Mouse (Mus musculus): ENCODE data around the gene 1700067K01Rik. TPM values are rescaled to one million over a fixed set of nuclear protein-coding genes. Genes with fewer than 3 reads are reported as not detected.
A peak's percentile ranks its signal among the peaks of the same experiment; 100 is the strongest.

The 1700067K01Rik gene
- polyA plus RNA-seq, 1 experiment: 0.29 TPM

DNA sequence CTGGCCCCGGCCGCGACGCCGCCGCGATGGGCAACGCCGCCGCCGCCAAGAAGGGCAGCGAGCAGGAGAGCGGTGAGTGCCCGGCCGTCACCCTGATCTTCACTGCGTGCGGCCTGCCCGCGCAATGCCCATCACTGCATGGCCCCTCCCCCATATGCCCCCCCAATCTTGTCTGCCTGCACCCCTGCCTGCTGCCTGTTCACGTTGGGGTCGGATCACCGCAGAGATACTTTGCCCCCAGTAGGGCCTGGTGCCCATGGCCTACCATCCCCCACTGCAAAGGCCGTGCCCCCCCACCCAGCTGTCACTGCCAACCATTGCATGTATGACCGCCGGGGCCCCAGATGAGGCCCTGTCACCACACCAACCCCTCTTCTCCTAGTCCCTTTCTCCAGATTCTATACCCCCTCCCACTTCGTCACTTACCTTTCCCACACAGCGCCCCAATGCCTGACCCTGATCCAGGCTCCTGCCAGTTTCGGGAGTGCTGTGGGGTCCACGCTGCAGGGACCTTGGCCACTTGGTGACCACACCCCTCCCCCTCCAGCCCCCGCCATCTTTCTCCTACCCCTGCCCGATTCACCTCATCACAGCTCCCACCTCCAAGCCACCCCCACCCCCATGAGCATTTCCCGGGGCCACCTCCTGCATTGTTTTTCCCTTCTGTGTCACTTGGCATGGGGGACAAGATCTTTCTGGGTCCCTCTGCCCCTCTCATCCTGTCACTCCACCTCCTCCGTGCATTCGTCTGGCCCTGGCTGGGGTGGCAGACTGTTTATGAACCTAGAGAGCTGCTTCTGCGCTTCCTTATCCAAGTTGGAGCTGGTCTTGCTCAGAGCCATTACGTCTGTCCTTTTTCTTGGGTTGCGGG is 27.9 kb upstream of the 1700067K01Rik start:
- TF ChIP-seq TCF3 (IDR thresholded peaks at IDR 0.05; ENCODE audit: insufficient read length, low read depth) (peak; percentile 18), MYOD1 (IDR thresholded peaks at IDR 0.05; ENCODE audit: control insufficient read depth in 1 of 3, insufficient read length in 2 of 3, low read depth in 2 of 3) (peak in 2 of 3 experiments; percentile 86 to 89), TCF12 (IDR thresholded peaks at IDR 0.05; ENCODE audit: insufficient read depth, poor library complexity, severe bottlenecking) (no peak), MYOG (IDR thresholded peaks at IDR 0.05; ENCODE audit: control insufficient read depth in 1 of 3, insufficient read depth in 1 of 3, insufficient read length in 2 of 3, low read depth in 2 of 3) (peak in 1 of 3 experiments; percentile 74), POLR2AphosphoS2 (IDR thresholded peaks at IDR 0.05; ENCODE audit: insufficient read length, low read depth) (peak; percentile 53)
- H3K27me3 ChIP-seq (ENCODE audit: control insufficient read depth, insufficient read depth, insufficient read length): no peaks in the 10 kb centered on the region
- no peaks in the 10 kb centered on the region for H3K36me3 ChIP-seq (ENCODE audit: control insufficient read depth, insufficient read depth)
- peaks cover 48% of the 10 kb centered on the region for H3K79me2 ChIP-seq (ENCODE audit: control insufficient read depth, insufficient read depth)
- peak overlapping the region; percentile 90 for H3K4me2 ChIP-seq (ENCODE audit: low read depth)
- peak overlapping the region; percentile 82 for H3K4me3 ChIP-seq
- peak overlapping the region; percentile 98 for H3ac ChIP-seq (ENCODE audit: control insufficient read depth, insufficient read length)

GRCm38 (mm10) chr8:83974521-83974920 is 26.8 kb upstream of the 1700067K01Rik start:
- Histone ChIP-seq H3K4me3 (peak overlapping the region; percentile 82), H3K79me2 (ENCODE audit: control insufficient read depth, insufficient read depth) (peaks cover 56% of the 10 kb centered on the region), H3K36me3 (ENCODE audit: control insufficient read depth, insufficient read depth) (no peaks in the 10 kb centered on the region), H3K27me3 (ENCODE audit: control insufficient read depth, insufficient read depth, insufficient read length) (no peaks in the 10 kb centered on the region), H3K4me2 (ENCODE audit: low read depth) (peak overlapping the region; percentile 90), H3ac (ENCODE audit: control insufficient read depth, insufficient read length) (no peak overlapping the region)
- TF ChIP-seq MYOD1 (IDR thresholded peaks at IDR 0.05; ENCODE audit: control insufficient read depth in 1 of 3, insufficient read length in 2 of 3, low read depth in 2 of 3) (no peak), MYOG (IDR thresholded peaks at IDR 0.05; ENCODE audit: control insufficient read depth in 1 of 3, insufficient read depth in 1 of 3, insufficient read length in 2 of 3, low read depth in 2 of 3) (peak in 1 of 3 experiments; percentile 18), POLR2A (IDR thresholded peaks at IDR 0.05; ENCODE audit: insufficient read length, low read depth) (no peak), REST (IDR thresholded peaks at IDR 0.05; ENCODE audit: insufficient read depth, insufficient read length) (no peak), E2F4 (IDR thresholded peaks at IDR 0.05; ENCODE audit: insufficient read depth) (no peak)

- no peak overlapping the region for H3K4me3 ChIP-seq
- peaks cover 56% of the 10 kb centered on the region for H3K79me2 ChIP-seq (ENCODE audit: control insufficient read depth, insufficient read depth)
- H3K4me2 ChIP-seq (ENCODE audit: low read depth): no peak overlapping the region
- H3ac ChIP-seq (ENCODE audit: control insufficient read depth, insufficient read length): no peak overlapping the region
- H3K36me3 ChIP-seq (ENCODE audit: control insufficient read depth, insufficient read depth): no peaks in the 10 kb centered on the region
- TF ChIP-seq POLR2AphosphoS2 (IDR thresholded peaks at IDR 0.05; ENCODE audit: insufficient read length, low read depth) (peak; percentile 20), E2F4 (IDR thresholded peaks at IDR 0.05; ENCODE audit: insufficient read depth) (no peak)
- no peaks in the 10 kb centered on the region for H3K27me3 ChIP-seq (ENCODE audit: control insufficient read depth, insufficient read depth, insufficient read length)
Observed at GRCm38 (mm10) chr8:83976101-83976630, 25.1 kb upstream of the 1700067K01Rik start.

GRCm38 (mm10) chr8:83976779-83977350 is 24.4 kb upstream of the 1700067K01Rik start:
- no peak overlapping the region for H3ac ChIP-seq (ENCODE audit: control insufficient read depth, insufficient read length)
- H3K4me2 ChIP-seq (ENCODE audit: low read depth): peak overlapping the region; percentile 34
- no peaks in the 10 kb centered on the region for H3K36me3 ChIP-seq (ENCODE audit: control insufficient read depth, insufficient read depth)
- peaks cover 56% of the 10 kb centered on the region for H3K79me2 ChIP-seq (ENCODE audit: control insufficient read depth, insufficient read depth)
- no peaks in the 10 kb centered on the region for H3K27me3 ChIP-seq (ENCODE audit: control insufficient read depth, insufficient read depth, insufficient read length)
- TF ChIP-seq MYOD1 (IDR thresholded peaks at IDR 0.05; ENCODE audit: control insufficient read depth in 1 of 3, insufficient read length in 2 of 3, low read depth in 2 of 3) (no peak), TCF12 (IDR thresholded peaks at IDR 0.05; ENCODE audit: insufficient read depth, poor library complexity, severe bottlenecking) (no peak), TCF3 (IDR thresholded peaks at IDR 0.05; ENCODE audit: insufficient read length, low read depth) (no peak), POLR2A (IDR thresholded peaks at IDR 0.05; ENCODE audit: insufficient read length, low read depth) (no peak), E2F4 (IDR thresholded peaks at IDR 0.05; ENCODE audit: insufficient read depth) (no peak), REST (IDR thresholded peaks at IDR 0.05; ENCODE audit: insufficient read depth, insufficient read length) (no peak), MYOG (IDR thresholded peaks at IDR 0.05; ENCODE audit: control insufficient read depth in 1 of 3, insufficient read depth in 1 of 3, insufficient read length in 2 of 3, low read depth in 2 of 3) (no peak), SRF (IDR thresholded peaks at IDR 0.05; ENCODE audit: control insufficient read depth, insufficient read length, low read depth) (no peak), POLR2AphosphoS2 (IDR thresholded peaks at IDR 0.05; ENCODE audit: insufficient read length, low read depth) (no peak), USF1 (IDR thresholded peaks at IDR 0.05; ENCODE audit: low read depth) (no peak), CEBPB (IDR thresholded peaks at IDR 0.05; ENCODE audit: insufficient read depth, poor library complexity, severe bottlenecking) (no peak), MAX (IDR thresholded peaks at IDR 0.05; ENCODE audit: low read depth) (no peak)
- H3K4me3 ChIP-seq: no peak overlapping the region

GRCm38 (mm10) chr8:83977646-83978045 is 23.7 kb upstream of the 1700067K01Rik start:
- Histone ChIP-seq H3ac (ENCODE audit: control insufficient read depth, insufficient read length) (no peak overlapping the region), H3K4me2 (ENCODE audit: low read depth) (peak overlapping the region; percentile 34), H3K4me3 (no peak overlapping the region), H3K27me3 (ENCODE audit: control insufficient read depth, insufficient read depth, insufficient read length) (no peaks in the 10 kb centered on the region), H3K36me3 (ENCODE audit: control insufficient read depth, insufficient read depth) (no peaks in the 10 kb centered on the region), H3K79me2 (ENCODE audit: control insufficient read depth, insufficient read depth) (peaks cover 56% of the 10 kb centered on the region)
- TF ChIP-seq POLR2A (IDR thresholded peaks at IDR 0.05; ENCODE audit: insufficient read length, low read depth) (no peak), MYOD1 (IDR thresholded peaks at IDR 0.05; ENCODE audit: control insufficient read depth in 1 of 3, insufficient read length in 2 of 3, low read depth in 2 of 3) (no peak), POLR2AphosphoS2 (IDR thresholded peaks at IDR 0.05; ENCODE audit: insufficient read length, low read depth) (no peak), E2F4 (IDR thresholded peaks at IDR 0.05; ENCODE audit: insufficient read depth) (no peak), MAX (IDR thresholded peaks at IDR 0.05; ENCODE audit: low read depth) (no peak), MYOG (IDR thresholded peaks at IDR 0.05; ENCODE audit: control insufficient read depth in 1 of 3, insufficient read depth in 1 of 3, insufficient read length in 2 of 3, low read depth in 2 of 3) (no peak), USF1 (IDR thresholded peaks at IDR 0.05; ENCODE audit: low read depth) (no peak)

Measured in myocyte (in vitro differentiated cells).